Mouse (Mus musculus) gastrocnemius, adult 2 months (tissue): ENCODE results near the gene Snap91. TPM values are rescaled to one million over a fixed set of nuclear protein-coding genes. Genes with fewer than 3 reads are reported as not detected.

Experiments used
- DNase-seq: peaks from one replicate; pipeline ENCODE4 v3.0.0; 2022
- H3K27ac ChIP-seq: fragments of 200-600 bp; 2 replicates; pipeline ENCODE4 v1.8.1; 2022; ENCODE audit warnings: mild to moderate bottlenecking
- H3K4me3 ChIP-seq: fragments of 200-600 bp; 2 replicates; pipeline ENCODE4 v1.8.1; 2022; ENCODE audit warnings: mild to moderate bottlenecking, moderate library complexity
- CTCF ChIP-seq: fragments of 200-600 bp; IDR thresholded peaks from 2 replicates; pipeline ENCODE4 v1.8.1; 2022; ENCODE audit warnings: antibody characterized with exemption, mild to moderate bottlenecking, moderate library complexity
- intact Hi-C: fragments of 180-260 bp; cut with DNase I; formaldehyde crosslinking; loops from one replicate; pipeline ENCODE4 v1.15.1; 2025
- long read RNA-seq, 2 experiments: library from polyadenylated mRNA; stranded (forward); transcript quantifications; one replicate each; pipeline ENCODE4 v2.0.0; 2021
- total RNA-seq, 2 experiments: library from RNA; stranded (reverse); gene quantifications; 2 replicates each; pipeline ENCODE4 v1.2.3; 2021

Gene Snap91
- total RNA-seq = under 1 TPM; 0.05 to 0.14 TPM
- long read RNA-seq, experiment 1 = 0 reads
- long read RNA-seq, experiment 2 = 0 reads

GRCm38 (mm10) chr9:86880113-86880972, at the start of gene Snap91:
Gene Snap91, minus strand, starts transcription at chr9:86880654.
- intact Hi-C loops = no loop called here
- TF ChIP-seq CTCF = no peak
- Histone ChIP-seq H3K4me3 (peak within 1 kb of the TSS; percentile 73), H3K27ac (no peak within 1 kb of the TSS)
- DNase-seq = peak; percentile 22

- Histone ChIP-seq H3K4me3 (no peak overlapping the region), H3K27ac (no peak overlapping the region)
- intact Hi-C loops = no loop called here
- TF ChIP-seq CTCF = no peak
- no peak for DNase-seq
Measured at GRCm38 (mm10) chr9:86926519-86926918, 46.1 kb upstream of the Snap91 start.

- no peak overlapping the region for H3K4me3 ChIP-seq
- DNase-seq = no peak
- no peak for TF ChIP-seq CTCF
- no peak overlapping the region for H3K27ac ChIP-seq
- intact Hi-C loops = no loop called here
Measured at GRCm38 (mm10) chr9:86925688-86926087, 45.2 kb upstream of the Snap91 start.

- H3K27ac ChIP-seq = no peak overlapping the region
- intact Hi-C loops = no loop called here
- no peak overlapping the region for H3K4me3 ChIP-seq
- no peak for TF ChIP-seq CTCF
- DNase-seq = no peak
Measured at GRCm38 (mm10) chr9:86922430-86922829, 42.0 kb upstream of the Snap91 start.

- intact Hi-C loops = no loop called here
- no peak for DNase-seq
- no peak for TF ChIP-seq CTCF
- no peak overlapping the region for H3K4me3 ChIP-seq
- H3K27ac ChIP-seq = no peak overlapping the region
Measured at GRCm38 (mm10) chr9:86916543-86916942, 36.1 kb upstream of the Snap91 start.

- Histone ChIP-seq H3K27ac (no peak overlapping the region), H3K4me3 (no peak overlapping the region)
- TF ChIP-seq CTCF = no peak
- intact Hi-C loops = no loop called here
- DNase-seq = no peak
Measured at GRCm38 (mm10) chr9:86899502-86900199, 19.2 kb upstream of the Snap91 start.

- intact Hi-C loops = no loop called here
- TF ChIP-seq CTCF = no peak
- peak overlapping the region; percentile 73 for H3K4me3 ChIP-seq
- peak; percentile 16 for DNase-seq
- no peak overlapping the region for H3K27ac ChIP-seq
Measured at GRCm38 (mm10) chr9:86879216-86880112, 990 bp downstream of the Snap91 start.

- no peak for TF ChIP-seq CTCF
- H3K27ac ChIP-seq = no peak overlapping the region
- no peak overlapping the region for H3K4me3 ChIP-seq
- intact Hi-C loops = no loop called here
- DNase-seq = no peak
Measured at GRCm38 (mm10) chr9:86878716-86879115, 1.7 kb downstream of the Snap91 start.

- Histone ChIP-seq H3K27ac (no peak overlapping the region), H3K4me3 (no peak overlapping the region)
- intact Hi-C loops = no loop called here
- no peak for TF ChIP-seq CTCF
- DNase-seq = no peak
Measured at GRCm38 (mm10) chr9:86873681-86874080, 6.8 kb downstream of the Snap91 start.

- no peak for TF ChIP-seq CTCF
- intact Hi-C loops = no loop called here
- H3K27ac ChIP-seq = no peak overlapping the region
- no peak overlapping the region for H3K4me3 ChIP-seq
- DNase-seq = no peak
Measured at GRCm38 (mm10) chr9:86869586-86870338, 10.7 kb downstream of the Snap91 start.

GRCm38 (mm10) chr9:86858101-86858500, 22.4 kb downstream of the Snap91 start:
- no peak overlapping the region for H3K4me3 ChIP-seq
- TF ChIP-seq CTCF = no peak
- no peak for DNase-seq
- H3K27ac ChIP-seq = no peak overlapping the region
- intact Hi-C loops = no loop called here

- Histone ChIP-seq H3K4me3 (no peak overlapping the region), H3K27ac (no peak overlapping the region)
- TF ChIP-seq CTCF = no peak
- intact Hi-C loops = no loop called here
- DNase-seq = no peak
Measured at GRCm38 (mm10) chr9:86857626-86858025, 22.8 kb downstream of the Snap91 start.
